Mouse (Mus musculus) thymus, adult 2 months (tissue): ENCODE results near the gene Trp53tg5.

ENCODE experiments used
- CTCF ChIP-seq: fragments of 200-500 bp; IDR thresholded peaks from 2 replicates; pipeline ENCODE4 v1.5.1; 2012; ENCODE audit warnings: mild to moderate bottlenecking, control low read depth, low read length, moderate library complexity, borderline replicate concordance; ENCODE audit not compliant: control insufficient read depth, poor library complexity, insufficient read depth; ENCODE audit errors: extremely low read depth
- POLR2A ChIP-seq: fragments of 200-500 bp; IDR thresholded peaks from 2 replicates; pipeline ENCODE4 v1.6.1; 2012; ENCODE audit warnings: mild to moderate bottlenecking, low read length, control low read depth, moderate library complexity; ENCODE audit not compliant: control insufficient read depth, poor library complexity, insufficient read depth; ENCODE audit errors: extremely low read depth

GRCm38 (mm10) chr2:164512121-164512909 is 38.8 kb upstream of the Trp53tg5 start:
- TF ChIP-seq CTCF (no peak), POLR2A (no peak)
